Mouse (Mus musculus): Measurements from ENCODE around the gene Tenm3. TPM values are rescaled to one million over a fixed set of nuclear protein-coding genes. Genes with fewer than 3 reads are reported as not detected.

Tenm3 gene
- polyA plus RNA-seq, 1 experiment from 2014 or later, result 8.3 TPM

DNA sequence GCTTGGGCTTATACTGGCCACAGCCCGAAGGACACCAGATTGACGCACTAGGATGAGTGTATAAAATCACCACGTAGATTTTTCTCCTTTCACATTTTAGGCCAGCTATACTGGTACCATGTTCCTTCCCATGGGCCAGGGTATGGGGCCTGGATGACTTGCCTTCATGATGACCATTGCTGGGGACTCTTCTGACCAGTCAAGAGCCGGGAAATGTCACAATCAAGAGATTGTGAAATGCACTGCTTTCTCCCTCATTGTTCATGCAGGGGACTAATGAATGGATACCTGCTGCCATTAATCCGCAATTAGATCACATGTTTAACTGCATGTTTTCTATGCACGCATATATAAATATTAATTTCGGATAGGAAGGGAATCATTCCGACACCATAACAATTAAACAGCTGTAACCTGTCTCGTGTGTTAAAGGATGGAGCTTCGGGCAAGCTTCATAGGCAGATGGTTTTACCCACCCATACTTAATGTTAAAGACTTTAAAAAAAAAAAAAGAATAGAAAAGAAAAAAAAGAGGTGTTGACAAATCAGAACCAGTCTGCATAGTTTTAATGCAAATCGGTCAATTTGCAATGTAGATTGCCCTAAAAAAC is 521.0 kb downstream of the Tenm3 start:
- Histone ChIP-seq H3K27ac (replicated peaks in 1 of 2; ENCODE audit: control insufficient read depth in 1 of 2, insufficient read depth in 1 of 2, low read depth in 2 of 2, low read length in 2 of 2) (no peak overlapping the region), H3K4me3 (ENCODE audit: control insufficient read depth in 1 of 2, insufficient read depth in 1 of 2, low read depth in 1 of 2, low read length in 2 of 2) (no peak overlapping the region), H3K36me3 (ENCODE audit: control insufficient read depth, insufficient read depth, low read length) (no peaks in the 10 kb centered on the region), H3K4me1 (ENCODE audit: control insufficient read depth in 2 of 2, insufficient read depth in 2 of 2, low read length in 2 of 2) (no peaks in the 10 kb centered on the region), H3K27me3 (ENCODE audit: control insufficient read depth, insufficient read depth, low read length) (no peaks in the 10 kb centered on the region), H3K9ac (ENCODE audit: low read length) (no peak overlapping the region), H3K4me2 (ENCODE audit: low read length) (no peak overlapping the region), H3K9me3 (ENCODE audit: control insufficient read depth, low read length) (no peaks in the 10 kb centered on the region)
- 92% methylated on average over 11 of the region's 11 CpGs for WGBS
- ATAC-seq (ENCODE audit: insufficient number of reproducible peaks, insufficient read depth, low FRiP score, low read depth), result no peak

DNA sequence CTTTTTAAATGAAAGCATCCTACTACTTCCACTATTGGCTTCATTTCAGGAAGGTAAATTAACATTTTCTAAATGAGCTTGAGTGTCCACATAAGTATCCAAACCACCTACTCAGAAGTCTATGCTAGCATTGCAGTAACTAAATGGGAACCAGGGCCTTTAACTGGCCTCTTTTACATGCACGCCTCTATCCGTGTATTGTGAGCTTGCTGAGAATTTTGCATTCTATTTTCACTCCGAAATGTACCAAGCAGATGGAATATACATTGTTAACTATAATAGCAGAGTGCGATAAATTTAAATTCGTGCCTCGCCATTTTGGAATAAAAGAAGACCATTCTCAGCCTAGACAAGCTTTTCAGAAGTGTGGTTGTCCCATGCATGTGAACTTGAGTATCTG is 521.5 kb downstream of the Tenm3 start:
- H3K4me3 ChIP-seq (ENCODE audit: control insufficient read depth in 1 of 2, insufficient read depth in 1 of 2, low read depth in 1 of 2, low read length in 2 of 2), result no peak overlapping the region
- no peaks in the 10 kb centered on the region for H3K9me3 ChIP-seq (ENCODE audit: control insufficient read depth, low read length)
- H3K27ac ChIP-seq (replicated peaks in 1 of 2; ENCODE audit: control insufficient read depth in 1 of 2, insufficient read depth in 1 of 2, low read depth in 2 of 2, low read length in 2 of 2), result no peak overlapping the region
- H3K4me2 ChIP-seq (ENCODE audit: low read length), result no peak overlapping the region
- no peak overlapping the region for H3K9ac ChIP-seq (ENCODE audit: low read length)
- no peak for ATAC-seq (ENCODE audit: insufficient number of reproducible peaks, insufficient read depth, low FRiP score, low read depth)
- H3K4me1 ChIP-seq (ENCODE audit: control insufficient read depth in 2 of 2, insufficient read depth in 2 of 2, low read length in 2 of 2), result peaks cover 0 to 2% of the 10 kb centered on the region in 2 experiments; a peak in 2 of 4 replicates
- 91% methylated on average over 6 of the region's 6 CpGs for WGBS
- no peaks in the 10 kb centered on the region for H3K27me3 ChIP-seq (ENCODE audit: control insufficient read depth, insufficient read depth, low read length)
- H3K36me3 ChIP-seq (ENCODE audit: control insufficient read depth, insufficient read depth, low read length), result no peaks in the 10 kb centered on the region

DNA sequence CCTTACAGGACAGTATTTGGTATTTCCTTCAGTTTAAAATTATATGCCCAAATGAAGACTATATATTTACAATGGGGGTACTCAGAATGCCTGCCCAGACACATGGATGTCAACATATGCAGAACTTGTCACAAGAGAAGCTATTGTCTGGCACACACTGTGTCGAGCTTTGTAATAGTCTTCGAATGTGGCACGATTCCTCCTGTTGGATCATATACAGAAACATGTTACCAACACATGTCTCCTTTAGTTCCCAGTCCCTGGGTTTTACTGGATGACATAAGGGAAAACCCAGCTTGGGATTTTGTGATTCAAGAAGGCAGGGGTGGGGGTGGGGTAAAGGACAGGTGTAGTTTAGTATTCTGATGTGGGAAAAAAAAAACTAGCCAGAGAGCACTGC is 524.1 kb downstream of the Tenm3 start:
- 95% methylated on average over 3 of the region's 3 CpGs for WGBS
- peaks cover 0 to 2% of the 10 kb centered on the region in 2 experiments; a peak in 2 of 4 replicates for H3K4me1 ChIP-seq (ENCODE audit: control insufficient read depth in 2 of 2, insufficient read depth in 2 of 2, low read length in 2 of 2)
- H3K9me3 ChIP-seq (ENCODE audit: control insufficient read depth, low read length), result no peaks in the 10 kb centered on the region
- no peak overlapping the region for H3K4me2 ChIP-seq (ENCODE audit: low read length)
- no peak overlapping the region for H3K4me3 ChIP-seq (ENCODE audit: control insufficient read depth in 1 of 2, insufficient read depth in 1 of 2, low read depth in 1 of 2, low read length in 2 of 2)
- no peak overlapping the region for H3K9ac ChIP-seq (ENCODE audit: low read length)
- no peak for ATAC-seq (ENCODE audit: insufficient number of reproducible peaks, insufficient read depth, low FRiP score, low read depth)
- H3K27me3 ChIP-seq (ENCODE audit: control insufficient read depth, insufficient read depth, low read length), result no peaks in the 10 kb centered on the region
- H3K36me3 ChIP-seq (ENCODE audit: control insufficient read depth, insufficient read depth, low read length), result no peaks in the 10 kb centered on the region
- H3K27ac ChIP-seq (replicated peaks in 1 of 2; ENCODE audit: control insufficient read depth in 1 of 2, insufficient read depth in 1 of 2, low read depth in 2 of 2, low read length in 2 of 2), result no peak overlapping the region

DNA sequence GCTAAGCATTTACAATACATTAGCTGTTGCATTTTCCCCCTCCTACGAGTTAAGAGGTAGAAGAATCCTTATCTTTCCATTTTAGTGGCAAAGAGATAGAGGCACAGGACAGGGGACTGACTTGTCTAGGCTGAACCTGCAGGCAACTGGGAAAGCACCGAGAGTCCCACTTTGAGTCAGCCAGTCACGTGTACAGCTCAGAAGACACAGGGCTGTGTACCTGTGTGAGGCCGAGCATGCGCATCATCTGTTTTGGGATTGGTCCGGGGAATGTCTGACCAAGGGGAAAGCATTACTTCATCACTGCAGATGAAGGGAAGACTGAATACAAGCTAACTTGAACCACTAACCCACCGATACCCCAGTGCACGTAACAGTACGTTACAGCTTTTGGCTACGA is 526.3 kb downstream of the Tenm3 start:
- WGBS, result 65% methylated on average over 10 of the region's 10 CpGs
- Histone ChIP-seq H3K27ac (replicated peaks in 1 of 2; ENCODE audit: control insufficient read depth in 1 of 2, insufficient read depth in 1 of 2, low read depth in 2 of 2, low read length in 2 of 2) (no peak overlapping the region), H3K4me1 (ENCODE audit: control insufficient read depth in 2 of 2, insufficient read depth in 2 of 2, low read length in 2 of 2) (peaks cover 0 to 2% of the 10 kb centered on the region in 2 experiments; a peak in 2 of 4 replicates), H3K9ac (ENCODE audit: low read length) (no peak overlapping the region), H3K27me3 (ENCODE audit: control insufficient read depth, insufficient read depth, low read length) (no peaks in the 10 kb centered on the region), H3K36me3 (ENCODE audit: control insufficient read depth, insufficient read depth, low read length) (no peaks in the 10 kb centered on the region), H3K4me2 (ENCODE audit: low read length) (no peak overlapping the region), H3K4me3 (ENCODE audit: control insufficient read depth in 1 of 2, insufficient read depth in 1 of 2, low read depth in 1 of 2, low read length in 2 of 2) (no peak overlapping the region), H3K9me3 (ENCODE audit: control insufficient read depth, low read length) (no peaks in the 10 kb centered on the region)
- ATAC-seq (ENCODE audit: insufficient number of reproducible peaks, insufficient read depth, low FRiP score, low read depth), result no peak

DNA sequence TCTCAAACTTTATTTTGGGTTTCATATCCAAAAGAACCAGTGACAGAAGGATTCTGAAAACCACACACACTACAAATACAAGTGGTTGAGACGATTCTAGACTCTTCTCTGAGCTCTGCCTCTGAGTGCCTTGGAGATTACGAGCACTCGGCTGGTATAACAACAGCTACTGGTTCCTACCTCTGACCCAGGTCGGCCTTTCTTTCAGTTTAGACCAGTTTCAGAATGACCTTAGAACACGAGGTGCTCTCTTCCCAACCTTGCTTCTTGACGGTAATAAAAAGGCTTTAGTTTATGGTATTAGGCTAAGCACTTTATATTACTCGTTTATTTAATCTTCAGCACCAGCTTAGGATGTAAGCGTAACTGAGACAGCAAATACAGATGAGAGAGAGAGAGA is 528.1 kb downstream of the Tenm3 start:
- H3K9ac ChIP-seq (ENCODE audit: low read length), result no peak overlapping the region
- H3K27ac ChIP-seq (replicated peaks in 1 of 2; ENCODE audit: control insufficient read depth in 1 of 2, insufficient read depth in 1 of 2, low read depth in 2 of 2, low read length in 2 of 2), result no peak overlapping the region
- no peaks in the 10 kb centered on the region for H3K9me3 ChIP-seq (ENCODE audit: control insufficient read depth, low read length)
- no peak for ATAC-seq (ENCODE audit: insufficient number of reproducible peaks, insufficient read depth, low FRiP score, low read depth)
- H3K27me3 ChIP-seq (ENCODE audit: control insufficient read depth, insufficient read depth, low read length), result no peaks in the 10 kb centered on the region
- H3K4me3 ChIP-seq (ENCODE audit: control insufficient read depth in 1 of 2, insufficient read depth in 1 of 2, low read depth in 1 of 2, low read length in 2 of 2), result no peak overlapping the region
- WGBS, result 80% methylated on average over 8 of the region's 8 CpGs
- H3K36me3 ChIP-seq (ENCODE audit: control insufficient read depth, insufficient read depth, low read length), result no peaks in the 10 kb centered on the region
- H3K4me1 ChIP-seq (ENCODE audit: control insufficient read depth in 2 of 2, insufficient read depth in 2 of 2, low read length in 2 of 2), result peaks cover 2 to 8% of the 10 kb centered on the region in 2 experiments; a peak in 3 of 4 replicates
- H3K4me2 ChIP-seq (ENCODE audit: low read length), result no peak overlapping the region

DNA sequence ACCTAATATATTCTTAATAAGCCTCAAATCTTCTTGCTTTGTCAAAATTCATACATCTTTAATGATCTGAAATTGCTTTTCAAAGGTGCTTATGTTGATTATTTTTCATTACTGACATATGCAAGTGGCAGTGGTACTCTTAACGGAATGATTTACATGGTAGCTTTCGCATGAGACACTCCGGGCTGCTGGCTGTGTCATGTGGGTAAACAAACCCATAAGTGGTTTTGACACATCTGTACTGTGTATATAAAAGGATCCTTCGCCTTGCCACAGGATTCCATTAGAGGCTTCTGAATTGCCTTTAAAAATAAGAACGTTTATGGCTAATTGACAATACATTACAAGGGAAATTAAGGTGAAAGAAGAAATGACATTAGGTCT is 529.8 kb downstream of the Tenm3 start:
- no peak for ATAC-seq (ENCODE audit: insufficient number of reproducible peaks, insufficient read depth, low FRiP score, low read depth)
- Histone ChIP-seq H3K4me2 (ENCODE audit: low read length) (no peak overlapping the region), H3K4me3 (ENCODE audit: control insufficient read depth in 1 of 2, insufficient read depth in 1 of 2, low read depth in 1 of 2, low read length in 2 of 2) (no peak overlapping the region), H3K36me3 (ENCODE audit: control insufficient read depth, insufficient read depth, low read length) (no peaks in the 10 kb centered on the region), H3K9ac (ENCODE audit: low read length) (no peak overlapping the region), H3K27me3 (ENCODE audit: control insufficient read depth, insufficient read depth, low read length) (no peaks in the 10 kb centered on the region), H3K9me3 (ENCODE audit: control insufficient read depth, low read length) (no peaks in the 10 kb centered on the region), H3K4me1 (ENCODE audit: control insufficient read depth in 2 of 2, insufficient read depth in 2 of 2, low read length in 2 of 2) (peaks cover 10 to 18% of the 10 kb centered on the region in 2 experiments; a peak in 3 of 4 replicates), H3K27ac (replicated peaks in 1 of 2; ENCODE audit: control insufficient read depth in 1 of 2, insufficient read depth in 1 of 2, low read depth in 2 of 2, low read length in 2 of 2) (no peak overlapping the region)
- WGBS, result 85% methylated on average over 5 of the region's 5 CpGs

DNA sequence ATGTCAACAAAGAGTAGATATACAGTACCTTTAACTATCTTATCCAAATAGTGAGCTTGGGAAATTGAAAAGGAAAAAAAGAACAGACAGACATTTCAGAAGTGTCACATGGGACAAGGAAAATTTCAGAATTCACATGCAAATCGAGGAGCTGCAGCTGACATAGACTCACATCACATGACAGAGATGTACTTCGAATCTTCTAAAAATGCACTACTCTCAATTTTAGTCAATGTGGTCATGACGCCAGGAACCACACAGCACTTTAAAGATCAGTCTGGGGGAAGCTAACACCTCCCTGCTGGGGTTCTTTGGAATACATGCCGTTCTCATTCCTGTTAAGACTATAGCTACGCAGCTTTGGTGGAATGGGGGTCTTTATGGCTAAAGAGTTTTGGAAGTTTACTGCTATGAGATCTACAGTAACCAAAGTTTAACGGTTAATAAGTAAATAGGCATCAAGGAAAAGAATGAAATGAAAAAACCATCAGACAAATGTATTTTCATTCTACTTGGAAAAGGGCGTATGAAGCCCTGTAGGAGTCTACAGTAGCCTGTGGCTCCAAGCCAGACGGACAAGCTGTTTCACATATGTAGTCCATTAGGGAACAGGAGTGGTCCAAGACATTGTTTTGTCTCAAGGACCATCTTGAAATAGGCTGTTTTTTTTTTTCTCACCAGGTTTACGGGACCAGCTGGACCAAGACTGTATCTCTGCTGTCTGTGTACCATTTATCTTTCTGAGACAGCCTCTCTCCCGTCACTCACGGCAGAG is 530.4 kb downstream of the Tenm3 start:
- Histone ChIP-seq H3K27me3 (ENCODE audit: control insufficient read depth, insufficient read depth, low read length) (no peaks in the 10 kb centered on the region), H3K4me3 (ENCODE audit: control insufficient read depth in 1 of 2, insufficient read depth in 1 of 2, low read depth in 1 of 2, low read length in 2 of 2) (no peak overlapping the region), H3K9ac (ENCODE audit: low read length) (no peak overlapping the region), H3K4me1 (ENCODE audit: control insufficient read depth in 2 of 2, insufficient read depth in 2 of 2, low read length in 2 of 2) (peaks cover 11 to 18% of the 10 kb centered on the region in 2 experiments; a peak in 3 of 4 replicates), H3K4me2 (ENCODE audit: low read length) (no peak overlapping the region), H3K27ac (replicated peaks in 1 of 2; ENCODE audit: control insufficient read depth in 1 of 2, insufficient read depth in 1 of 2, low read depth in 2 of 2, low read length in 2 of 2) (no peak overlapping the region), H3K36me3 (ENCODE audit: control insufficient read depth, insufficient read depth, low read length) (no peaks in the 10 kb centered on the region), H3K9me3 (ENCODE audit: control insufficient read depth, low read length) (no peaks in the 10 kb centered on the region)
- no peak for ATAC-seq (ENCODE audit: insufficient number of reproducible peaks, insufficient read depth, low FRiP score, low read depth)
- 86% methylated on average over 11 of the region's 11 CpGs for WGBS

Measured in heart, embryonic 14.5 days (tissue).